Mouse (Mus musculus): ENCODE data around the gene Cd300lg.

- TF ChIP-seq POLR2A (IDR thresholded peaks at IDR 0.05; ENCODE audit: insufficient read depth, low read depth, low read length): no peak
- TF ChIP-seq EP300 (IDR thresholded peaks at IDR 0.05; ENCODE audit: insufficient read depth, low read depth, low read length): no peak
- TF ChIP-seq CTCF (IDR thresholded peaks at IDR 0.05): no peak
These were observed 31.4 kb downstream of the Cd300lg start for GRCm38 (mm10) chr11:102072729-102073128.

Data from heart, adult 2 months (tissue).